Mouse (Mus musculus): ENCODE results near the gene Mef2b. TPM values are rescaled to one million over a fixed set of nuclear protein-coding genes. Genes with fewer than 3 reads are reported as not detected.
"Not testable (repeated sequence)": the region's sequence is repeated elsewhere in the genome, so short reads cannot be mapped to it uniquely, and the experiment has no call there.

Mef2b gene
- total RNA-seq, 1 experiment from 2014 or later = 0.70 TPM

DNA sequence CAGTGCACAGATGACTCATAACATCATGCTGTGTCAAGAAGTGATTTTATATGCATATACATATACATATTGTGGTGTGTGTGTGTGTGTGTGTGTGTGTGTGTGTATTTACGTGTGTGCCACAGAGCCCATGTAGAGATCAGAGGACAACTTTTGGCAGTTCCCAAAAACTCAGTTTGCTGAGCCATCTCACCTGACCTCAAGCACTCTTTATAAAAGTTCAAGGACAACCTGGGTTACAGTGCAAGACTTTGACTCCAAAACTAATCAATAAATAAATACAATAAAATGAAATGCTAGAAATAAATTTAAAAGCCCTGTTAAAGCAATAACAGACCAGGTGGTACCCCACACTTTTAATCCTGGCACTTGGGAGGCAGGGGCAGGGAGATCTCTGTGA lies 71.8 kb downstream of the Mef2b start:
- ATAC-seq (ENCODE audit: extremely low read depth, insufficient number of reproducible peaks, low FRiP score, poor library complexity, severe bottlenecking) = no peak

DNA sequence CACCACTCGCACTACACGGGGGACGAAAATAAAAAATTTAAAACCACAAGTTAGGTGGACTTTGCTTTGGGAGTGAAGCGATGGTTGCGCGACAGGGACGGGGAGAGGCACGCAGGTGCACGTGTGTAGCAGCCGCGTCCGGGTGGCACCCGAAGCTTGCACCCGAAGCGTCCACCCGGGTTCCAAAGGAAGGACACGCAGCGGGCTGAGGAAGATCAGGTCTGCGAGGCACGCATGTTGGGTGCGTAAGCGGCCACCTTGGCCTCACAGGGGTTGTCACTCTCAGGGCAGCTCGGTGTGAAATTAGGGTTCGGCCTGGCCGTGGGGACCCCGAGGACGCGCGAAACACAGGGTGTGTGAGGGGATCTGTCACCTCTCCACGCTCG lies 72.2 kb downstream of the Mef2b start:
- no peak for ATAC-seq (ENCODE audit: extremely low read depth, insufficient number of reproducible peaks, low FRiP score, poor library complexity, severe bottlenecking)

DNA sequence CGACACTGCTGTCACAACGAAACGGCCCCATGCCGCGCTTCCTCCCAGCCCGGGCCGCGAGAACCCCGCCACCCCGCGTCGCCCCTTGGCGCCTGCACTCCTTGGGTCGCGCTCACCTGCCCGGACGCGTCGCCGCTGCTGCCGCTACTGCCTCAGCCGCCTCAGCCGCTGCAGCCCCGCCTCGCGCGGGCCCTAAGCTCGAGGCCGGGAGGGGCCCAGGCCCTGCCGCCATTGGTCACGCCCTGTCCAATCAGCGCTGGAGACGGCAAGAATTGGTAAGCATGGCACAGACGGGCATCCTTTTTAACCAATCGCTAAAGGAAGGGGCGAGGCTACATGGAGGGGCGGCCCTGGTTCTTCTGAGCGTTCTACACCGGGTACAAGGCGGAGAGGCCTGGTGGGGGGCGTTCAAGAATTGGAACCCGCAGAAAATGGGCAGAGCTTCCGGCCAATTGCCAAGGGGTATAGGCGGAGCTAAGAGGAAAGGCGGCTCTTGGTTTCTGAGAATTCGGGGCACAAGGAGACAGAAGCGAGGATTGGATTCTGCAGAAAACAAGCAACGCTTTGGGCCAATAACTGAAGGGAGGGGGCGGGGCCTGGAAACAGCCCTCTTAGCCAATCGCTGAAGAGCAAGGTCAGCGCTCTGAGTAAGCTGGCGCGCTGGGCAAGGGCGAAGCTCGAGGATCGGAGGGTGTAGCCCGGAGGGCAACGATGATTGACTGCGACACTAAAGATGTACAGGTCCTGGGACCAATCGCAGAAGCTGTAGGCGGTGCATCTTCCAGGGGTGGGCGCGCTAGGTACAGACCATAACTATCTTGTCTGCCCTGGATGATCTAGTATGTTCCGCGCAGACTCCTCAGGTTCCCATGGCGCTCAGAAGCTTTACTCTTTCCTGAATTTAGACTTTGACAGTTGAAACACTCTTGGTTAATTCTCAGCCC lies 72.9 kb downstream of the Mef2b start, which contains the start of gene Slc25a42:
TSS of gene Slc25a42 (minus strand) at position 194 of the 944 bp plus-strand sequence.
- peak; percentile 86 for ATAC-seq (ENCODE audit: extremely low read depth, insufficient number of reproducible peaks, low FRiP score, poor library complexity, severe bottlenecking)

DNA sequence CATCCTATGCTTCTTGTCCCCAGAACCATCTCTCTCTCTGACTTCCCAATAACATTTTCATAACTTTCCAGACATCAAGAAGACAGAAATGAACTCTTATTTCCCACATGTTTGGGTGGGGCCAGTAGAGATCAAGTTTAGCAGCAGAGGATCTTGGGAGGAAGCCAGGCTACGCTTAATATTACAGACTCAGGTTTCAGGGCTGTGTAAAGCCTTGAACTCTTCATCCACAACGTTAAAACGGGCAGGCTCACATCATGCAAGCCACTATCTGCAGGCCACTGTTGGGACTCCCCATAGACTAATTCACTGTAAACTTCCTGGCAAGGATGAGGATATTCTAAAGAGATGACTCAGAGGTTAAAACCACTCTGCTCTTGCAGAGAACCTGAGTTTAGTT lies 74.9 kb downstream of the Mef2b start:
- ATAC-seq (ENCODE audit: extremely low read depth, insufficient number of reproducible peaks, low FRiP score, poor library complexity, severe bottlenecking) = no peak

DNA sequence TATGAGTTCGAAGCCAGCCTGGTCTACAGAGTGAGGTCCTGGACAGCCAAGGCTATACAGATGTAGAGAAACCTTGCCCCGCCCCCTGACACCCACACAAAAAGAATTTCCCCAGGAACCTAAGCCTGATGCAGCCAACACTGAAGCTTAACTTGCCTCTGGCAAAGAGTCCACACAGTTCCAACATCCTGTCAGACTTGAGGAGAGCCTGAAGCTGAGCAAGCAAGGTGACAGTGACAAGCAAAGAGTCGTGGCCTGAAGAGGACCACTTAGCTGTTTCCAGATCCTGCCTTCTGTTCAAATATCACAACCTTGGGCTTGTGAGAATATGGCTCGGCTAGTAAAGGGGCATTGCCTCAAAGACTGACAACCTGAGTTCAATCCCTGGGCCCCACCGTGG lies 75.6 kb downstream of the Mef2b start:
- ATAC-seq (ENCODE audit: extremely low read depth, insufficient number of reproducible peaks, low FRiP score, poor library complexity, severe bottlenecking) = no peak

DNA sequence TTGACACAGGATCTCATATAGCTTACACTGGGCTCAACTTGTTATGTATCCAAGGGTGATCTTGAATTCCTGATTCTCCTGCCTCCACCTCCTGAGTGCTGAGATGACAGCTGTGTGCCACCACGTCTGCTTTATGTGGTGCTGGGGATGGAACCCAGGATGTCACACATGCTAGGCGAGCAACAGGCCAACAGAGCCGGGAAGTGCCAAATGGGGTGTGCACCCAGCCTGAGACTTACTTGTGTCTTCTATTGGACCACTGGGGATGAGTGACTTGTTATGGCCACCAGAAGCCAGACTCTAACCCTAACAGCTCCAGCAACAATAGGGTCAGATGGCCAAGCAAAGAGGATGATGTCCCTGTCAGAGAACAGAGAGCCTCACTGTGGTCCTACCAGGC lies 76.7 kb downstream of the Mef2b start:
- not testable (repeated sequence) for ATAC-seq (ENCODE audit: extremely low read depth, insufficient number of reproducible peaks, low FRiP score, poor library complexity, severe bottlenecking)

GRCm38 (mm10) chr8:70216566-70216965 lies 77.1 kb downstream of the Mef2b start:
- no peak for ATAC-seq (ENCODE audit: extremely low read depth, insufficient number of reproducible peaks, low FRiP score, poor library complexity, severe bottlenecking)

Other genes with a start within 250 kb of the Mef2b start
- gene Tssk6, start 237.5 kb upstream of the Mef2b start, total RNA-seq (2017) = 0.93 and 1.7 TPM in 2 replicates
- gene Ndufa13, start 237.2 kb upstream of the Mef2b start, total RNA-seq (2017) = 55.9 and 58.3 TPM in 2 replicates
- gene Yjefn3, start 237.0 kb upstream of the Mef2b start, total RNA-seq (2017) = 0.61 TPM in 1 of 2 replicates, not detected in the other
- gene Gatad2a, start 143.3 kb upstream of the Mef2b start, total RNA-seq (2017) = 52.6 and 64.2 TPM in 2 replicates
- 104 and 111 TPM in 2 replicates for gene Mau2, start 97.0 kb upstream of the Mef2b start, total RNA-seq (2017)
- gene Sugp1, start 96.9 kb upstream of the Mef2b start, total RNA-seq (2017) = 46.8 and 51.9 TPM in 2 replicates
- gene Tm6sf2, start 66.8 kb upstream of the Mef2b start, total RNA-seq (2017) = 0.74 and 0.93 TPM in 2 replicates
- gene Hapln4, start 56.3 kb upstream of the Mef2b start, total RNA-seq (2017) = not detected in 2 replicates
- gene Ncan, start 18.8 kb upstream of the Mef2b start, total RNA-seq (2017) = not detected in 2 replicates
- gene Nr2c2ap, start 8.4 kb upstream of the Mef2b start, total RNA-seq (2017) = 4.7 and 5.2 TPM in 2 replicates
- gene Rfxank, start 557 bp upstream of the Mef2b start, total RNA-seq (2017) = 17.1 and 18.7 TPM in 2 replicates
- 55.7 and 63.4 TPM in 2 replicates for gene Borcs8, start 212 bp upstream of the Mef2b start, total RNA-seq (2017)
- 6.8 and 15.2 TPM in 2 replicates for gene Tmem161a, start 32.6 kb downstream of the Mef2b start, total RNA-seq (2017)
- 3.2 and 5.0 TPM in 2 replicates for gene Slc25a42, start 72.6 kb downstream of the Mef2b start, total RNA-seq (2017)
- 39.7 and 43.2 TPM in 2 replicates for gene Sugp2, start 94.5 kb downstream of the Mef2b start, total RNA-seq (2017)
- gene Armc6, start 94.8 kb downstream of the Mef2b start, total RNA-seq (2017) = 5.8 and 6.9 TPM in 2 replicates
- 4.4 and 6.3 TPM in 2 replicates for gene Homer3, start 143.1 kb downstream of the Mef2b start, total RNA-seq (2017)
- 50.1 and 57.6 TPM in 2 replicates for gene Ddx49, start 162.8 kb downstream of the Mef2b start, total RNA-seq (2017)
- gene Cope, start 162.8 kb downstream of the Mef2b start, total RNA-seq (2017) = 67.8 and 67.9 TPM in 2 replicates
- gene Cers1, start 176.1 kb downstream of the Mef2b start, total RNA-seq (2017) = not detected in 2 replicates
- gene Gdf1, start 190.1 kb downstream of the Mef2b start, total RNA-seq (2017) = not detected in 2 replicates
- 34.0 and 36.8 TPM in 2 replicates for gene Upf1, start 213.6 kb downstream of the Mef2b start, total RNA-seq (2017)
- gene Comp, start 233.8 kb downstream of the Mef2b start, total RNA-seq (2017) = 1.0 TPM in 1 of 2 replicates, not detected in the other

All from neutrophil, adult 5-6 weeks (primary cell).